In genomic region chr8:90245828-90246227, GRCm38 (mm10) we compare ENCODE assay signal across 20 mouse cellular contexts.
DNase-seq lines count a peak whose midpoint lies in the region; ATAC-seq lines count a peak whose summit lies in the region.
"Had no signal": no experiment of that assay in that cellular context is flagged by ENCODE, and none has a peak within 500 bp of the region (broad histone marks: within the 10 kb centered on the region; RNA-seq: fewer than 3 reads in every experiment).

No protein-coding gene starts in this region.

- intact Hi-C loops in left cerebral cortex, postnatal 10 days (cut with DNase I), result no loop called here

- H3K36me3 ChIP-seq in embryonic facial prominence, embryonic 11.5 days (replicated peaks; ENCODE audit: control insufficient read depth, insufficient read depth, low read depth, low read length), result no peaks in the 10 kb centered on the region
- H3K36me3 ChIP-seq in embryonic facial prominence, embryonic 10.5 days (replicated peaks), result peaks cover 23% of the 10 kb centered on the region
- peaks cover 18% of the 10 kb centered on the region for H3K36me3 ChIP-seq in hindbrain, embryonic 13.5 days
- peaks cover 23% of the 10 kb centered on the region for H3K36me3 ChIP-seq in midbrain, embryonic 13.5 days
- no peaks in the 10 kb centered on the region for H3K36me3 ChIP-seq in heart, embryonic 11.5 days (ENCODE audit: control insufficient read depth, insufficient read depth, low read length)
- H3K36me3 ChIP-seq: intestine, embryonic 15.5 days; liver, embryonic 12.5 days had no signal

- WGBS in embryonic facial prominence, embryonic 11.5 days, result 53% methylated on average over 3 of the region's 3 CpGs
- WGBS in embryonic facial prominence, embryonic 10.5 days, result 54% methylated on average over 3 of the region's 3 CpGs
- 21% methylated on average over 3 of the region's 3 CpGs for WGBS in hindbrain, embryonic 13.5 days
- 20% methylated on average over 3 of the region's 3 CpGs for WGBS in midbrain, embryonic 13.5 days
- 84% methylated on average over 3 of the region's 3 CpGs for WGBS in heart, embryonic 11.5 days (ENCODE audit: insufficient replicate concordance)

- peak; percentile 11 for DNase-seq in embryonic facial prominence, embryonic 11.5 days (ENCODE audit: low spot score)
- no peak for DNase-seq in embryonic facial prominence, embryonic 10.5 days (ENCODE audit: low spot score)
- DNase-seq in Muller cell, postnatal 12 days (ENCODE audit: inconsistent ontology term), result peak; percentile 71
- DNase-seq in spleen, adult 12 weeks (ENCODE audit: low spot score), result no peak
- no peak for DNase-seq in left cerebral cortex, postnatal 10 days (ENCODE audit: extremely low spot score in 1 of 2, low spot score in 2 of 2)
- DNase-seq: adrenal gland, adult 8-10 months; cerebellum, adult 11 months; gastrocnemius, postnatal 10 days; heart, postnatal 14 days; kidney, postnatal 14 days; lung, embryonic 14.5 days; right cerebral cortex, adult 18-20 months had no signal

- ATAC-seq in embryonic facial prominence, embryonic 11.5 days (replicated peaks; ENCODE audit: insufficient number of reproducible peaks, low FRiP score, low TSS enrichment, low read depth), result no peak
- no peak for ATAC-seq in hindbrain, embryonic 13.5 days (ENCODE audit: low FRiP score)
- 0 out of 2 replicates have a peak, but pooled peaks have one; percentile 50 for ATAC-seq in midbrain, embryonic 13.5 days
- ATAC-seq in heart, embryonic 11.5 days (replicated peaks; ENCODE audit: insufficient number of reproducible peaks, low FRiP score, low TSS enrichment), result no peak
- ATAC-seq: intestine, embryonic 15.5 days; liver, embryonic 12.5 days had no signal

- H3K9ac ChIP-seq in embryonic facial prominence, embryonic 11.5 days (replicated peaks; ENCODE audit: low read length), result no peak overlapping the region
- H3K9ac ChIP-seq in hindbrain, embryonic 13.5 days, result no peak overlapping the region
- no peak overlapping the region for H3K9ac ChIP-seq in midbrain, embryonic 13.5 days (replicated peaks)
- H3K9ac ChIP-seq in heart, embryonic 11.5 days (ENCODE audit: low read depth, low read length), result no peak overlapping the region
- H3K9ac ChIP-seq: intestine, embryonic 15.5 days; liver, embryonic 12.5 days; lung, embryonic 14.5 days; stomach, embryonic 15.5 days had no signal

- no peaks in the 10 kb centered on the region for H3K9me3 ChIP-seq in embryonic facial prominence, embryonic 11.5 days (replicated peaks; ENCODE audit: control insufficient read depth, low read length)
- no peaks in the 10 kb centered on the region for H3K9me3 ChIP-seq in embryonic facial prominence, embryonic 10.5 days
- H3K9me3 ChIP-seq in hindbrain, embryonic 13.5 days, result no peaks in the 10 kb centered on the region
- H3K9me3 ChIP-seq in midbrain, embryonic 13.5 days, result no peaks in the 10 kb centered on the region
- no peaks in the 10 kb centered on the region for H3K9me3 ChIP-seq in heart, embryonic 11.5 days (replicated peaks; ENCODE audit: control insufficient read depth, low read length)
- H3K9me3 ChIP-seq: intestine, embryonic 15.5 days; limb, embryonic 10.5 days; liver, embryonic 12.5 days; stomach, embryonic 15.5 days had no signal

- H3K4me3 ChIP-seq in embryonic facial prominence, embryonic 11.5 days (ENCODE audit: low read depth, low read length), result no peak overlapping the region
- H3K4me3 ChIP-seq in embryonic facial prominence, embryonic 10.5 days, result no peak overlapping the region
- no peak overlapping the region for H3K4me3 ChIP-seq in hindbrain, embryonic 13.5 days
- no peak overlapping the region for H3K4me3 ChIP-seq in midbrain, embryonic 13.5 days (replicated peaks)
- H3K4me3 ChIP-seq in heart, embryonic 11.5 days (ENCODE audit: low read depth, low read length), result no peak overlapping the region
- H3K4me3 ChIP-seq: intestine, embryonic 15.5 days; limb, embryonic 10.5 days; liver, embryonic 12.5 days; stomach, embryonic 15.5 days had no signal

- no peaks in the 10 kb centered on the region for H3K27me3 ChIP-seq in embryonic facial prominence, embryonic 11.5 days (ENCODE audit: control insufficient read depth, insufficient read depth, low read length)
- H3K27me3 ChIP-seq in embryonic facial prominence, embryonic 10.5 days (replicated peaks; ENCODE audit: low read depth, poor library complexity, severe bottlenecking), result peaks cover 7% of the 10 kb centered on the region; the same call in 1 of the 2 replicates
- no peaks in the 10 kb centered on the region for H3K27me3 ChIP-seq in hindbrain, embryonic 13.5 days
- H3K27me3 ChIP-seq in midbrain, embryonic 13.5 days, result no peaks in the 10 kb centered on the region
- no peaks in the 10 kb centered on the region for H3K27me3 ChIP-seq in heart, embryonic 11.5 days (ENCODE audit: control insufficient read depth, insufficient read depth, low read length)
- H3K27me3 ChIP-seq: intestine, embryonic 15.5 days; liver, embryonic 12.5 days; stomach, embryonic 15.5 days had no signal

- no peak overlapping the region for H3K27ac ChIP-seq in embryonic facial prominence, embryonic 11.5 days (replicated peaks; ENCODE audit: low read depth, low read length)
- H3K27ac ChIP-seq in embryonic facial prominence, embryonic 10.5 days (replicated peaks), result no peak overlapping the region
- peak overlapping the region; percentile 72 for H3K27ac ChIP-seq in hindbrain, embryonic 13.5 days
- H3K27ac ChIP-seq in midbrain, embryonic 13.5 days, result peak overlapping the region; percentile 77
- no peak overlapping the region for H3K27ac ChIP-seq in heart, embryonic 11.5 days (ENCODE audit: low read depth, low read length)
- H3K27ac ChIP-seq: intestine, embryonic 15.5 days; limb, embryonic 10.5 days; liver, embryonic 12.5 days; macrophage; stomach, embryonic 15.5 days had no signal

- no peaks in the 10 kb centered on the region for H3K4me1 ChIP-seq in embryonic facial prominence, embryonic 11.5 days (ENCODE audit: control insufficient read depth, insufficient read depth, low read length)
- H3K4me1 ChIP-seq in embryonic facial prominence, embryonic 10.5 days, result peaks cover 20% of the 10 kb centered on the region
- H3K4me1 ChIP-seq in hindbrain, embryonic 13.5 days (replicated peaks), result peaks cover 44% of the 10 kb centered on the region
- peaks cover 64% of the 10 kb centered on the region for H3K4me1 ChIP-seq in midbrain, embryonic 13.5 days (replicated peaks)
- H3K4me1 ChIP-seq in heart, embryonic 11.5 days (ENCODE audit: control insufficient read depth, insufficient read depth, low read length), result no peaks in the 10 kb centered on the region
- H3K4me1 ChIP-seq: intestine, embryonic 15.5 days; liver, embryonic 12.5 days; stomach, embryonic 15.5 days had no signal

- H3K4me2 ChIP-seq in embryonic facial prominence, embryonic 11.5 days (ENCODE audit: low read depth, low read length), result no peak overlapping the region
- H3K4me2 ChIP-seq in hindbrain, embryonic 13.5 days, result no peak overlapping the region
- no peak overlapping the region for H3K4me2 ChIP-seq in midbrain, embryonic 13.5 days (replicated peaks)
- H3K4me2 ChIP-seq in heart, embryonic 11.5 days, result no peak overlapping the region
- H3K4me2 ChIP-seq: intestine, embryonic 15.5 days; liver, embryonic 12.5 days; lung, embryonic 14.5 days; stomach, embryonic 15.5 days had no signal

Comparison
In these comparisons a context has a peak if more than half of its experiments do, and no peak if none do; other contexts are left out.
1. DNase-seq: peak in embryonic facial prominence, embryonic 11.5 days (single experiment) and Muller cell, postnatal 12 days (single experiment); none in embryonic facial prominence, embryonic 10.5 days (single experiment), spleen, adult 12 weeks (single experiment) and left cerebral cortex, postnatal 10 days (0 of 2).
2. H3K27ac ChIP-seq: peak in hindbrain, embryonic 13.5 days (single experiment) and midbrain, embryonic 13.5 days (single experiment); none in embryonic facial prominence, embryonic 11.5 days (single experiment), embryonic facial prominence, embryonic 10.5 days (single experiment) and heart, embryonic 11.5 days (single experiment).